ENCODE assay signal across 30 mouse cellular contexts in genomic region chr7:128575794-128576193, GRCm38 (mm10). TPM values are rescaled to one million over a fixed set of nuclear protein-coding genes. Genes with fewer than 3 reads are reported as not detected.
A peak's percentile ranks its signal among the peaks of the same experiment; 100 is the strongest.
DNase-seq lines count a peak whose midpoint lies in the region; ATAC-seq and TF ChIP-seq lines count a peak whose summit lies in the region.
"Had no signal": no experiment of that assay in that cellular context is flagged by ENCODE, and none has a peak within 500 bp of the region (broad histone marks: within the 10 kb centered on the region; RNA-seq: fewer than 3 reads in every experiment).

No protein-coding gene starts in this region.

- no peak overlapping the region for H3K9ac ChIP-seq in lung, postnatal 0 days (replicated peaks; ENCODE audit: low read depth)
- H3K9ac ChIP-seq: embryonic facial prominence, embryonic 12.5 days; heart, embryonic 13.5 days; hindbrain, embryonic 14.5 days; liver, embryonic 14.5 days had no signal

- H3K4me1 ChIP-seq in lung, postnatal 0 days (ENCODE audit: insufficient read depth, low read depth, low read length), result no peaks in the 10 kb centered on the region
- no peaks in the 10 kb centered on the region for H3K4me1 ChIP-seq in lung, adult 2 months (ENCODE audit: control insufficient read depth, insufficient read depth, low read length)
- H3K4me1 ChIP-seq: embryonic facial prominence, embryonic 12.5 days; heart, embryonic 13.5 days had no signal

- no peak overlapping the region for H3K4me3 ChIP-seq in lung, postnatal 0 days (ENCODE audit: low read depth, low read length)
- H3K4me3 ChIP-seq in lung, adult 2 months (replicated peaks; ENCODE audit: extremely low read depth, low read depth, low read length), result no peak overlapping the region
- H3K4me3 ChIP-seq: embryonic facial prominence, embryonic 12.5 days; gastrocnemius, adult 2 months; heart, embryonic 13.5 days had no signal

- no peak for TF ChIP-seq POLR2A in lung, adult 2 months (IDR thresholded peaks at IDR 0.05; ENCODE audit: borderline replicate concordance, extremely low read depth, low read depth, low read length)

- no peaks in the 10 kb centered on the region for H3K27me3 ChIP-seq in lung, postnatal 0 days (replicated peaks; ENCODE audit: insufficient read depth, low read length)
- H3K27me3 ChIP-seq: embryonic facial prominence, embryonic 12.5 days; heart, embryonic 13.5 days had no signal

- peak; percentile 86 for DNase-seq in lung, postnatal 0 days (ENCODE audit: low spot score)
- DNase-seq in lung, adult 2 months, result no peak
- DNase-seq in adipocyte (ENCODE audit: low spot score), result peak; percentile 95
- DNase-seq in forelimb bud, embryonic 11.5 days (ENCODE audit: low read depth, low spot score), result peak; percentile 37
- no peak for DNase-seq in neural tube, embryonic 10.5 days (ENCODE audit: extremely low spot score, low spot score)
- no peak for DNase-seq in layer of hippocampus, postnatal 14 days (ENCODE audit: low spot score in 2 of 2)
- DNase-seq: cerebellum, adult 11-12 months; cerebellum, adult 9-11 months; embryo, embryonic 11 days; gastrocnemius, adult 2 months; gastrocnemius, postnatal 36 days; heart, postnatal 10 days; kidney, adult 9 months; kidney, postnatal 14 days; layer of hippocampus, adult 9-11 months; liver; midbrain, embryonic 14.5 days; right cerebral cortex, adult 18-20 months; right cerebral cortex, postnatal 4 days; thymus, adult 2 months; thymus, postnatal 36 days had no signal

- no peak overlapping the region for H3K27ac ChIP-seq in lung, postnatal 0 days (ENCODE audit: low read length)
- H3K27ac ChIP-seq: embryonic facial prominence, embryonic 12.5 days; gastrocnemius, adult 2 months; heart, embryonic 13.5 days; hindbrain, embryonic 14.5 days; liver, embryonic 14.5 days; stomach, postnatal 0 days had no signal

- no peaks in the 10 kb centered on the region for H3K9me3 ChIP-seq in lung, postnatal 0 days (ENCODE audit: low read length)
- H3K9me3 ChIP-seq: embryonic facial prominence, embryonic 12.5 days; heart, embryonic 13.5 days had no signal

- no peak overlapping the region for H3K4me2 ChIP-seq in lung, postnatal 0 days (replicated peaks; ENCODE audit: low read depth, low read length)
- H3K4me2 ChIP-seq: embryonic facial prominence, embryonic 12.5 days; heart, embryonic 13.5 days; hindbrain, embryonic 14.5 days had no signal

- no peak for TF ChIP-seq CTCF in lung, postnatal 0 days (IDR thresholded peaks at IDR 0.05)
- no peak for TF ChIP-seq CTCF in lung, adult 2 months (IDR thresholded peaks at IDR 0.05; ENCODE audit: insufficient read depth, low read length)

- ATAC-seq in lung, postnatal 0 days, result peak; percentile 57
- peak; percentile 70 for ATAC-seq in monocyte, adult 5-6 weeks (replicated peaks; ENCODE audit: insufficient number of reproducible peaks, low FRiP score, low TSS enrichment, poor library complexity, severe bottlenecking)
- ATAC-seq: CD4-positive, CD25-positive, alpha-beta regulatory T cell, adult 4 months; forebrain, embryonic 14.5 days; intestine, postnatal 0 days had no signal

- WGBS in lung, postnatal 0 days, result 55% methylated on average over 2 of the region's 2 CpGs
- WGBS in lung, adult 2 months, result 59% methylated on average over 2 of the region's 2 CpGs

- no peaks in the 10 kb centered on the region for H3K36me3 ChIP-seq in lung, postnatal 0 days (ENCODE audit: insufficient read depth, low read length)
- H3K36me3 ChIP-seq: embryonic facial prominence, embryonic 12.5 days; heart, embryonic 13.5 days had no signal

- TF ChIP-seq EP300 in lung, postnatal 0 days (IDR thresholded peaks at IDR 0.05), result no peak

RNA-seq across cellular contexts. Expression of gene Inpp5f, which starts 35.3 kb away (rescaled TPM):
- 10.6 and 10.7 TPM in 2 replicates for polyA plus RNA-seq in lung, postnatal 0 days (2015; fragmentation: Nextera tagmentation; extraction: Ambion mirVana)
- polyA plus RNA-seq in lung, adult 2 months (2012; rRNA removed), result 5.4 and 6.7 TPM in 2 replicates
- 69.6 to 105 TPM (median 77.1 TPM) in 3 replicates for total RNA-seq in monocyte, adult 5-6 weeks (2017)
- total RNA-seq in layer of hippocampus, postnatal 14 days (2021), result 100 to 1,000 TPM; 246 to 261 TPM

RNA-seq across cellular contexts. Expression of gene Bag3, which starts 52.4 kb away (rescaled TPM):
- 20.3 and 23.7 TPM in 2 replicates for polyA plus RNA-seq in lung, postnatal 0 days (2015; fragmentation: Nextera tagmentation; extraction: Ambion mirVana)
- 58.6 and 60.3 TPM in 2 replicates for polyA plus RNA-seq in lung, adult 2 months (2012; rRNA removed)
- 17.2 to 24.9 TPM (median 19.5 TPM) in 3 replicates for total RNA-seq in monocyte, adult 5-6 weeks (2017)
- 10 to 100 TPM in 1 of 2 experiments, 1 to 10 TPM in 1; 8.9 to 10.3 TPM for total RNA-seq in layer of hippocampus, postnatal 14 days (2021)

Comparison
In these comparisons a context has a peak if more than half of its experiments do, and no peak if none do; other contexts are left out.
1. DNase-seq: peak in lung, postnatal 0 days (single experiment), adipocyte (single experiment) and forelimb bud, embryonic 11.5 days (single experiment); none in lung, adult 2 months (single experiment), neural tube, embryonic 10.5 days (single experiment) and layer of hippocampus, postnatal 14 days (0 of 2).